Mouse (Mus musculus) hindbrain, embryonic 11.5 days (tissue): ENCODE results near the gene Maml1. TPM values are rescaled to one million over a fixed set of nuclear protein-coding genes. Genes with fewer than 3 reads are reported as not detected.

Source experiments
- ATAC-seq: fragments of 200-750 bp; cut with Nextera tagmentation; 2 replicates; pipeline ENCODE4 v1.8.0; 2017; ENCODE audit warnings: mild to moderate bottlenecking, moderate TSS enrichment, moderate library complexity; ENCODE audit not compliant: low FRiP score
- DNase-seq: peaks from one replicate; pipeline ENCODE4 v3.0.0-alpha.2; 2015; ENCODE audit warnings: low spot score
- H3K27ac ChIP-seq: fragments of 300-500 bp; sonication (generic); 2 replicates; pipeline ENCODE4 v1.5.1; 2014; ENCODE audit warnings: mild to moderate bottlenecking, low read depth, low read length
- H3K27me3 ChIP-seq: fragments of 300-500 bp; sonication (generic); 2 replicates; pipeline ENCODE4 v1.6.1; 2014; ENCODE audit warnings: mild to moderate bottlenecking, low read length, moderate library complexity, mixed read lengths; ENCODE audit not compliant: control insufficient read depth, insufficient read depth
- H3K36me3 ChIP-seq: fragments of 300-500 bp; sonication (generic); 2 replicates; pipeline ENCODE4 v1.6.1; 2014; ENCODE audit warnings: mild to moderate bottlenecking, low read length, moderate library complexity, mixed read lengths; ENCODE audit not compliant: control insufficient read depth, insufficient read depth
- H3K4me1 ChIP-seq: fragments of 300-500 bp; sonication (generic); replicated peaks from 2 replicates; pipeline ENCODE4 v1.6.1; 2014; ENCODE audit warnings: low read length, mixed read lengths; ENCODE audit not compliant: control insufficient read depth, insufficient read depth
- H3K4me2 ChIP-seq: fragments of 300-500 bp; sonication (generic); replicated peaks from 2 replicates; pipeline ENCODE4 v1.6.1; 2014; ENCODE audit warnings: mild to moderate bottlenecking, low read depth, low read length
- H3K4me3 ChIP-seq: fragments of 300-500 bp; sonication (generic); 2 replicates; pipeline ENCODE4 v1.5.1; 2014; ENCODE audit warnings: low read depth, low read length
- H3K9ac ChIP-seq: fragments of 300-500 bp; sonication (generic); 2 replicates; pipeline ENCODE4 v1.6.1; 2014; ENCODE audit warnings: low read depth, low read length
- H3K9me3 ChIP-seq: fragments of 300-500 bp; sonication (generic); 2 replicates; pipeline ENCODE4 v1.6.1; 2016; ENCODE audit warnings: low read length; ENCODE audit not compliant: control insufficient read depth
- WGBS: fragments of 180-500 bp; shearing (Covaris S2); extraction: QIAGEN DNeasy Blood & Tissue Kit; methylation state at CpG from one replicate; pipeline ENCODE4 v1.1.7; 2014; 5-methylcytosine and 5-hydroxymethylcytosine counted together
- polyA plus RNA-seq: library from polyadenylated mRNA; unstranded; fragments of >200 nt; fragmentation: Nextera tagmentation; extraction: Ambion mirVana; gene quantifications from 2 replicates; pipeline ENCODE4 v1.2.1, GENCODE M21; 2014

Gene Maml1
- 9.2 and 10.1 TPM in 2 replicates for polyA plus RNA-seq

GRCm38 (mm10) chr11:50292190-50292855, at the start of gene Maml1:
Gene Maml1 (minus strand): TSS chr11:50292311.
- H3K4me2 ChIP-seq = peak within 1 kb of the TSS; percentile 66
- H3K4me3 ChIP-seq = peak within 1 kb of the TSS; percentile 97
- H3K4me1 ChIP-seq = peaks cover 5% of the 10 kb centered on the region
- H3K27ac ChIP-seq = peak within 1 kb of the TSS; percentile 98
- H3K9me3 ChIP-seq = no peaks in the 10 kb centered on the region
- no peaks in the 10 kb centered on the region; the same call in 1 of the 2 replicates for H3K36me3 ChIP-seq
- DNase-seq = peak; percentile 97
- peak; percentile 98 for ATAC-seq
- under 1% methylated on average over 45 of the region's 45 CpGs for WGBS
- peak within 1 kb of the TSS; percentile 99 for H3K9ac ChIP-seq
- H3K27me3 ChIP-seq = no peaks in the 10 kb centered on the region

GRCm38 (mm10) chr11:50336891-50337290, 44.8 kb upstream of the Maml1 start:
- 75% methylated on average over 4 of the region's 4 CpGs for WGBS
- Histone ChIP-seq H3K27ac (no peak overlapping the region), H3K27me3 (no peaks in the 10 kb centered on the region), H3K9ac (no peak overlapping the region), H3K4me3 (no peak overlapping the region), H3K4me2 (no peak overlapping the region), H3K4me1 (no peaks in the 10 kb centered on the region), H3K36me3 (no peaks in the 10 kb centered on the region), H3K9me3 (no peaks in the 10 kb centered on the region)
- DNase-seq = no peak
- ATAC-seq = no peak

- WGBS = 55% methylated on average over 1 of the region's 1 CpGs
- no peak overlapping the region for H3K9ac ChIP-seq
Measured at GRCm38 (mm10) chr11:50336126-50336525, 44.0 kb upstream of the Maml1 start.

DNA sequence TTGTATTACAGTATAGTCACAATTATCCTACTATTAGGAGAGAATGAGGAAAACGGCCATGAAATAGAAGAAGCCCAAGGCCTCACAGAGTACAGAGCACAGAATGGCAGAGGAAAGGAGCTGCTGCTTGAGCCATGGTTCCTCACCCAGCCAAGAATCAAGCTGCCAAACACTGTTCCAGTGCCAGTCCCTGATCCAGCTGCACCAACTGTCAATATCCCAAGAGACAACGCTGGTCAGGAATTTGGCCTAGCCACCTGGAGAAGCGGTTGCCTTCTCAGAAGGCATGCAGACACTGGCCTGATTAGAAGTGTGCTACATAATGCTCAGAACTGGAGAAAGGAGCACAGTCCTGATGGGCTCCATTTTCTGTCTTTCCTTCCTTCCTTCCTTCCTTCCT, 41.1 kb upstream of the Maml1 start:
- no peak for DNase-seq
- Histone ChIP-seq H3K9ac (no peak overlapping the region), H3K9me3 (no peaks in the 10 kb centered on the region), H3K4me2 (no peak overlapping the region), H3K27ac (no peak overlapping the region), H3K36me3 (peaks cover 3% of the 10 kb centered on the region; the same call in 1 of the 2 replicates), H3K4me1 (no peaks in the 10 kb centered on the region), H3K27me3 (no peaks in the 10 kb centered on the region), H3K4me3 (no peak overlapping the region)
- no peak for ATAC-seq
- 98% methylated on average over 3 of the region's 3 CpGs for WGBS

More at GRCm38 (mm10) chr11:50336126-50336525, 44.0 kb upstream of the Maml1 start:
- H3K4me3 ChIP-seq = no peak overlapping the region
- no peaks in the 10 kb centered on the region for H3K36me3 ChIP-seq
- no peaks in the 10 kb centered on the region for H3K27me3 ChIP-seq
- DNase-seq (no peak), ATAC-seq (no peak)
- H3K4me2 ChIP-seq = no peak overlapping the region
- no peak overlapping the region for H3K27ac ChIP-seq
- no peaks in the 10 kb centered on the region for H3K9me3 ChIP-seq
- H3K4me1 ChIP-seq = no peaks in the 10 kb centered on the region

GRCm38 (mm10) chr11:50329378-50329777, 37.3 kb upstream of the Maml1 start:
- ATAC-seq (no peak), DNase-seq (no peak)
- H3K36me3 ChIP-seq = peaks cover 3% of the 10 kb centered on the region; the same call in 1 of the 2 replicates
- H3K27ac ChIP-seq = no peak overlapping the region
- H3K4me3 ChIP-seq = no peak overlapping the region
- WGBS = 96% methylated on average over 1 of the region's 1 CpGs
- no peaks in the 10 kb centered on the region for H3K27me3 ChIP-seq
- H3K4me1 ChIP-seq = no peaks in the 10 kb centered on the region; the same call in 1 of the 2 replicates
- no peaks in the 10 kb centered on the region for H3K9me3 ChIP-seq
- H3K9ac ChIP-seq = no peak overlapping the region
- H3K4me2 ChIP-seq = no peak overlapping the region

DNA sequence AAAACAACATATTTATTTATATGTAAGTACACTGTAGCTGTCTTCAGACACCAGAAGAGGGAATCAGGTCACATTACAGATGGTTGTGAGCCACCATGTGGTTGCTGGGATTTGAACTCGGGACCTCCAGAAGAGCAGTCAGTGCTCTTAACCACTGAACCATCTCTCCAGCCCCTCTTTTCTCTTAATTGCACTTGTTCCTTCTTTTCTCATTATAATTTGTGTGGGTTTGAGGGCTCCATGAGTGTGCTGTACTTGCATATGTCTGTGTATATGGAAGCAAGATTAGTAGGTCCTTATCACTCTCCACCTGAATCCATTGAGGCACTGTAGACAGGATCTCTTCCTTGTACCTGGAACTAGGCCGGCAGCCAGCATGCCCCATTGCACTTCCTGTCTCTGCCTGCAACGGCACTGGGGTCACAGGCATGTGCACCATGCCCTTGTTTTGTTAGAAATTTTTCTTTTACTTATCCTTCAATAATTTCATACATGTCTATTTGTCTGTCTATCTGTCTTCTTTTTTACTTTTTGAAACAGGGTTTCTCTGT, 36.0 kb upstream of the Maml1 start:
- H3K4me1 ChIP-seq = no peaks in the 10 kb centered on the region; the same call in none of the 2 replicates
- H3K36me3 ChIP-seq = peaks cover 3% of the 10 kb centered on the region; the same call in 1 of the 2 replicates
- no peak for DNase-seq
- no peaks in the 10 kb centered on the region for H3K9me3 ChIP-seq
- H3K4me3 ChIP-seq = no peak overlapping the region
- H3K27me3 ChIP-seq = no peaks in the 10 kb centered on the region
- ATAC-seq = no peak
- H3K4me2 ChIP-seq = no peak overlapping the region
- H3K27ac ChIP-seq = no peak overlapping the region
- H3K9ac ChIP-seq = no peak overlapping the region
- 94% methylated on average over 3 of the region's 3 CpGs for WGBS

GRCm38 (mm10) chr11:50326302-50326966, 34.3 kb upstream of the Maml1 start:
- WGBS = 6% methylated on average over 7 of the region's 7 CpGs
- DNase-seq = no peak

DNA sequence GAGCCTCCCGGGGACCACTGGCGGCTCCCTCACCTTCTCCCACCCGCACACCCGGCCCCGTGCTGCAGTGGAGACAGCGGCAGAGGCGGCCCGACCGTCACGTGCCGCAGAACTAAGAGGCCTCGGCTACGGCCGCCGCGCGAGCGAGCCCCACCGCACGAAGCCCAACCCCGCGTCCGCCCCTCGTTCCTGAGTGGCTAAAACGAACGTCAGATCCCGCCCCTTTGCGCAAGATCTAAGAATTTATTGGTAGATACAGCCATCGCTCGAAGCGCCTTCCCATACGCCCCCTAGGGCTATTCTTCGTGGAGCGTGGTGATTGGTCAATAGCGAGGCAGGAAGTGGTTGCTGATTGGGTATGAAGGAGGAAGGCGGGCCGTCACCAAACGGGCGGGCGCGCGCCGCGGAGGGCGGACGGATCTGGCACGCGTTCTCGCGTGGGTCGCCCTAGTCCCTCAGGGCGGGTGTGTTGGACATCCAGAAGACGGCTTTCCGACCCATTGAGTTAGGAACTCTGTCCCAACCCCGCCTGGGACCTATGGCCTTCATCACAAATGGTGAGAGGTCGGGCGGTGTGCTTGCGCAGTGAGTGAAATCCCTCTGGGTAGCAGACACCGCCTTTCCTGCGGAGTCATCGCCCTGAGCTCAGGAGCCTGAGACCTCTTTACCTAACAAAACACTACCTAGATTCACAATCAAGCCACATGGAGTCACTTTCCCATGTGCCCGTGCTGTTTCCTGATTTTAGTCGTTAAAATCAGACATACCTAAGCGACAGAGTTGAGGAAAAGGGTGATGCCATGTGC, 33.6 kb upstream of the Maml1 start, which contains the start of gene Canx:
Gene Canx (minus strand): TSS at position 178 of the 806 bp plus-strand sequence.
- no peaks in the 10 kb centered on the region for H3K9me3 ChIP-seq
- no peaks in the 10 kb centered on the region; the same call in none of the 2 replicates for H3K4me1 ChIP-seq
- DNase-seq (peak; percentile 99), ATAC-seq (peak; percentile 99)
- peak within 1 kb of the TSS; percentile 74 for H3K27ac ChIP-seq
- under 1% methylated on average over 64 of the region's 64 CpGs for WGBS
- no peaks in the 10 kb centered on the region for H3K27me3 ChIP-seq
- peaks cover 3% of the 10 kb centered on the region; the same call in 1 of the 2 replicates for H3K36me3 ChIP-seq
- H3K4me2 ChIP-seq = peak within 1 kb of the TSS; percentile 72
- peak within 1 kb of the TSS; percentile 93 for H3K9ac ChIP-seq
- peak within 1 kb of the TSS; percentile 76 for H3K4me3 ChIP-seq

More at GRCm38 (mm10) chr11:50326302-50326966, 34.3 kb upstream of the Maml1 start:
- Histone ChIP-seq H3K4me1 (no peaks in the 10 kb centered on the region; the same call in none of the 2 replicates), H3K4me2 (peak overlapping the region; percentile 50), H3K27me3 (no peaks in the 10 kb centered on the region), H3K36me3 (peaks cover 3% of the 10 kb centered on the region; the same call in 1 of the 2 replicates), H3K27ac (peak overlapping the region; percentile 18; the same call in 1 of the 2 replicates), H3K9ac (peak overlapping the region; percentile 59), H3K4me3 (peak overlapping the region; percentile 76), H3K9me3 (no peaks in the 10 kb centered on the region)
- ATAC-seq = no peak
